Mouse (Mus musculus): Measurements from ENCODE around the gene Btn2a2. TPM values are rescaled to one million over a fixed set of nuclear protein-coding genes. Genes with fewer than 3 reads are reported as not detected.
A peak's percentile ranks its signal among the peaks of the same experiment; 100 is the strongest.

Gene Btn2a2
- polyA plus RNA-seq, 1 experiment from 2014 or later: 0.52 TPM

DNA sequence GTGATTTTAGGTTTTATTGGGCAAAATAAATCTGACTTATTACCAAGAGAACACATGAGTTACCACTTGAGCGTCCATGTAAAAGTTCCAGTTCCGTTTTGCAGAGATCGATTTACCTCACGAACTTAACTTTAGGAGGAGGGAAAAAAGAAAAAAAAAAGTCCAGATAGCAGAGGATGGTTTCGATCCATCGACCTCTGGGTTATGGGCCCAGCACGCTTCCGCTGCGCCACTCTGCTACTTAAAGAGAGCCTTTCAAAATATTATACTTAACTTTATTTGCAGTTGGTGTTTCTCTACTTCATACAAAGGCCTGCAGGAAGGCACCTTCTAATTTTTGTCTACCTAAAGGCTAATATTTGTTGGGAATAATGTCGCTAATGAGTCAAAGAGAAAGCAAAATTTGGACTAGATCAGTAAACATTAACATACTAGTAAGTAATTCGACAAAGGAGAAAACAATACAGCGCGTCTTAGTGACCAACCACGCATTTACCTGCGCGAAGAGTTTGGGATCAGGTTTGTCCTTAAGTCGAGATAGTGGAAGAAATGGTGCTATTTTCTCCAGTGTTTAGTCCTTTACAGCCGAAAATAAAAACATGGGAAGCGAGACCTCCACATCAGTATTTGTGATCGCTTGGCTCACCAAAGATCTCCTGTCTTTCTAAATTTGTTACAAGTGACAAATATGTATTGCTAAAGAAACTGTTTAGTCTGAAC, 41.7 kb upstream of the Btn2a2 start:
- DNase-seq (ENCODE audit: extremely low spot score, low spot score): peak; percentile 49
- Histone ChIP-seq H3K36me3 (replicated peaks) (no peaks in the 10 kb centered on the region), H3K27ac (peak overlapping the region; percentile 92), H3K9me3 (no peaks in the 10 kb centered on the region), H3K4me3 (peak overlapping the region; percentile 54), H3K27me3 (ENCODE audit: poor library complexity, severe bottlenecking) (no peaks in the 10 kb centered on the region), H3K4me1 (peaks cover 47% of the 10 kb centered on the region)
- WGBS: under 1% methylated on average over 20 of the region's 20 CpGs

DNA sequence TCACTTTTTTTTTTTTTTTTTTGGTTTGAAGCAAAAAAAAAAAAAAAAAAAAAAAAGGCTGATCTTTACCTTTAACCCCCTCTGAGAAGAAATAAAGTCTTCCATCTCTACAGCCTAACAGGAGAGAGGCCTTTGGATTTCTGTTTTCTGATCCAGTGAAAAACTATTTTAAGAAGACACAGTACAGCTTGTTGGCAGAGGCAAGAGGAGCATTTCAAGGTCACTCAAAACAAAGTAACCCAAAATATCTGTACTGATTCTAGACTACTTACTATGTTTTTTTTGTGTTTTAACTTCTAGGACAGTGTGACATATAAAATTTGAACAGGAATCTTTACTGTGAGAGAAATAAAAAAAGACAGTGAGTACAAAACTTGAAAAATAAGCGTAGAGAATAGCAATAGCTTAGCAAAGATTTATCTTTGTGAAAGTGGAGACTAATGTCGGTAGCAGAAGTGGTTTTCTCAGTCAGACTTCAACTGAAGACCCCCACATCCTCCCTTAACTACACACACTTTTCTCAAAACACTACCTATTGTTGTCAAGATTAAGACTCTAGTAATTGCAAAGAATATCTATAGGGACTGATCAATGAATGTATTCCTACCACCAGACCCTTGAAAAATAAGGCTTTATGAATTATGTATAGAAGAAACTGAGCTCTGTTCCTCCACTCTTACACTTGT, 41.0 kb upstream of the Btn2a2 start:
- H3K27ac ChIP-seq: peak overlapping the region; percentile 92
- H3K36me3 ChIP-seq (replicated peaks): no peaks in the 10 kb centered on the region
- peaks cover 52% of the 10 kb centered on the region for H3K4me1 ChIP-seq
- H3K4me3 ChIP-seq: peak overlapping the region; percentile 54
- H3K27me3 ChIP-seq (ENCODE audit: poor library complexity, severe bottlenecking): no peaks in the 10 kb centered on the region
- DNase-seq (ENCODE audit: extremely low spot score, low spot score): no peak
- no peaks in the 10 kb centered on the region for H3K9me3 ChIP-seq
- WGBS: 50% methylated on average over 2 of the region's 2 CpGs

DNA sequence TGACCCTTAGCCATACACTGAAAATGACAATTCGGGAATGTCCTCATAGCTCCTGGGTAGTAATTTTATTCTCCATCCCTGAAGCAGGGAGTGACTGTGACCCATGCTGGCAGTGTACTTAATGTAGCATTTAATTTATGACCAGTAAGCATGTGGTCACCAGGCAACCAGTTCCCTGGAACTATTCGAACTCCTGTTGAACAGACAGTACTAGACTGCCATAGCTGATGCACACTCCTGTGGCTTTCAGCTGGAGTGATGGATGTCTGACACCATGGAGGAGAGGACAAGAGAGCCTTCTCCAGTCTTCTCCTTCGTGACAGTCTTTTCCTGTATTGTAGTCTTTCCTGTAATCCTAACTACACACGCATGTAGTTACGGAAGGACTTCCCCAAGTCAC, 40.3 kb upstream of the Btn2a2 start:
- Histone ChIP-seq H3K9me3 (no peaks in the 10 kb centered on the region), H3K27ac (peak overlapping the region; percentile 65; the same call in 1 of the 2 replicates), H3K4me3 (peak overlapping the region; percentile 54), H3K27me3 (ENCODE audit: poor library complexity, severe bottlenecking) (no peaks in the 10 kb centered on the region), H3K36me3 (replicated peaks) (no peaks in the 10 kb centered on the region), H3K4me1 (peaks cover 52% of the 10 kb centered on the region)
- no peak for DNase-seq (ENCODE audit: extremely low spot score, low spot score)
- 91% methylated on average over 5 of the region's 5 CpGs for WGBS

DNA sequence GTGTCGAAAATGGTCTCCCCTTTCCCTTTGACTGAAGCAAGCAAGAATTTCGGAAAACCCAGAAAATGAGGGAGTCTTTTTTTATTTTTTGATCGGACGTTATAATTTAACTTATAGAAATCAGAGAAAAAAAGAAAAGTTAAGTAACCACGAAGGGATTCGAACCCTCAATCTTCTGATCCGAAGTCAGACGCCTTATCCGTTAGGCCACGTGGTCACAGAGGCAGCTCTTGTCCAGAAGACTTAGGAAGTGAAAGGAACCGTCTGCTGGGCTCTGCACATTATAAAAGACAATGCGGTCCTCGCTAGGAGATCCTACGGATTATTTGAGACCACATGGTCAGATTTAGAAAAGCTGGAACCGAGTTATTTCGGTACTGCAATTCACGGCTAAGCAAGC, 37.7 kb upstream of the Btn2a2 start:
- H3K4me3 ChIP-seq: peak overlapping the region; percentile 52
- no peaks in the 10 kb centered on the region for H3K9me3 ChIP-seq
- no peaks in the 10 kb centered on the region for H3K27me3 ChIP-seq (ENCODE audit: poor library complexity, severe bottlenecking)
- H3K36me3 ChIP-seq (replicated peaks): no peaks in the 10 kb centered on the region
- peak; percentile 91 for DNase-seq (ENCODE audit: extremely low spot score, low spot score)
- WGBS: under 1% methylated on average over 17 of the region's 17 CpGs
- H3K27ac ChIP-seq: peak overlapping the region; percentile 83
- H3K4me1 ChIP-seq: peaks cover 39% of the 10 kb centered on the region

DNA sequence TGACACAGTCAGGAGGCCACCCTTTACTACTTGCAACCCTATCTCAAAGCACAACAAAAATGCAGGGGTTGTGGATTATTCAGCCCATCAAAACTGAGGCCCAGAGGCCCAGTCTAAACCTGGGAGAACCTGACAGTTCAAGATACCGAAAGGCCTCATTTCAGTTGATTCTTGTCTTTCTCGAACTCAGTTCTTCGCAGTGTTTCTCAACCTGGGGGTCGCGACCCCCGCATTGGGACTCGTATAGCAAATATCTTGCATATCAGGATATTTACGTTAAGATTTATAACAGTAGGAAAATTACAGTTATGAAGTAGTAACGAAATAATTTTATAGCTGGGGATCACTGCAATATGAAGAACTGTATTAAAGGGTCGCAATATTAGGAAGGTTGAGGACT, 37.2 kb upstream of the Btn2a2 start:
- H3K9me3 ChIP-seq: no peaks in the 10 kb centered on the region
- H3K4me3 ChIP-seq: peak overlapping the region; percentile 52
- no peaks in the 10 kb centered on the region for H3K27me3 ChIP-seq (ENCODE audit: poor library complexity, severe bottlenecking)
- no peak for DNase-seq (ENCODE audit: extremely low spot score, low spot score)
- peak overlapping the region; percentile 52; the same call in 1 of the 2 replicates for H3K27ac ChIP-seq
- H3K4me1 ChIP-seq: peaks cover 42% of the 10 kb centered on the region
- H3K36me3 ChIP-seq (replicated peaks): no peaks in the 10 kb centered on the region
- 4% methylated on average over 10 of the region's 10 CpGs for WGBS

DNA sequence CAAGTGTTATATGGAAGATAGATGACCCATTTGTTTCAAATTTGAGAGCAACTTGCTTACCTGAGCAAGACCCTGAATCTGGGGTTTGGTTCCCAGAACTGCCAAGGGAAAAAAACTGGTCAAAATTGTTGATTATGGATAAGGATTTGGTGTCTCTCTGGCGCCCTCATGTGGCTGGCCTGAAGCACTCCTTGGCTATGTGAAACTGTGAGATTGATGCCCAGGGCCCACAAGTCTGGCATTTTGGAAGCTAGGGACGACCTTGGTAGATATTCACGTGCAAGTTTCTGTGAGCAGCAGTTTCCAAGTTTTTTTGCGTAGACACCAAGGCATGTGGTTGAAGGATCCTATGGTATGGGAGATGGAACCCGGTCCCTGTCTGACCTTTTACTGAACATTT, 36.0 kb upstream of the Btn2a2 start:
- no peaks in the 10 kb centered on the region for H3K36me3 ChIP-seq (replicated peaks)
- no peaks in the 10 kb centered on the region for H3K9me3 ChIP-seq
- 8% methylated on average over 5 of the region's 5 CpGs for WGBS
- peak overlapping the region; percentile 52 for H3K4me3 ChIP-seq
- H3K27ac ChIP-seq: no peak overlapping the region
- peak; percentile 82 for DNase-seq (ENCODE audit: extremely low spot score, low spot score)
- peaks cover 46% of the 10 kb centered on the region for H3K4me1 ChIP-seq
- no peaks in the 10 kb centered on the region for H3K27me3 ChIP-seq (ENCODE audit: poor library complexity, severe bottlenecking)

DNA sequence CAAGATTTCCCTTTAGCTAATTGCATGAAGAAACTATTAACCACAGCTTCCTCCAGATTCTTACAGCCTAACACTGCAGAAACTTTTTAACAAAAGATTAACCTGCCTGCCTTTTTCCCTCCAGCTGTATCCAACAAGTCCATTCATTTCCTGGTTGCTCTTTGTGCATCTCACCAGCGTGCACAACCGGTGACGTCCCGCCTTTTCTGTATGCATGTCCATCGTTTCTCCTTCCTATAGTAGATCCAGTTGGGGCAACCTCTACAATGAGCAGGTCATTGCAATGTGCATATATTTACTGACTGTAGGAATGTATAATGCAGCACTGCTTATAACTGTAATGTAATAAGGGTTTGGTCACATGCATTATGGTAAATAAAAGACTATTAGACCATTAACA, 35.3 kb upstream of the Btn2a2 start:
- H3K27ac ChIP-seq: no peak overlapping the region
- H3K4me1 ChIP-seq: peaks cover 39% of the 10 kb centered on the region
- no peaks in the 10 kb centered on the region for H3K27me3 ChIP-seq (ENCODE audit: poor library complexity, severe bottlenecking)
- H3K9me3 ChIP-seq: no peaks in the 10 kb centered on the region
- H3K36me3 ChIP-seq (replicated peaks): no peaks in the 10 kb centered on the region
- no peak overlapping the region for H3K4me3 ChIP-seq
- WGBS: 64% methylated on average over 5 of the region's 5 CpGs
- no peak for DNase-seq (ENCODE audit: extremely low spot score, low spot score)

DNA sequence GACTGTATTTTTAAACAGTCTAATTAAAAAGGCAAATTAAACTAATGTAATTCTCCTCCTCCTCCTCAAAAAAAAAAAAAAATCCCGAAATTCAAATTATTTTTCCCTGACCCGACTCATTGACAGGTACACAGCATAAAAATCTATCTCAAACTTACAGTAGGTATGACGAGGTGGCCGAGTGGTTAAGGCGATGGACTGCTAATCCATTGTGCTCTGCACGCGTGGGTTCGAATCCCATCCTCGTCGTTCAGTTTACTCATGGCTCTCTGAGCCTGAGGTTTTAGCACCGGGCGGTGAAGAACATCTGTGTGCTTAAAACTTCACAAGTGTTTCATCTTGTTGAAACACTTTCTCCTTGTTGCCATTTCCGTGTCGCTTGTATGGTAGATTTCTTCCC, 33.0 kb upstream of the Btn2a2 start:
- under 1% methylated on average over 14 of the region's 14 CpGs for WGBS
- H3K27ac ChIP-seq: no peak overlapping the region
- H3K4me3 ChIP-seq: peak overlapping the region; percentile 30
- peaks cover 29% of the 10 kb centered on the region for H3K4me1 ChIP-seq
- no peaks in the 10 kb centered on the region for H3K36me3 ChIP-seq (replicated peaks)
- no peaks in the 10 kb centered on the region for H3K9me3 ChIP-seq
- H3K27me3 ChIP-seq (ENCODE audit: poor library complexity, severe bottlenecking): no peaks in the 10 kb centered on the region
- DNase-seq (ENCODE audit: extremely low spot score, low spot score): peak; percentile 75

DNA sequence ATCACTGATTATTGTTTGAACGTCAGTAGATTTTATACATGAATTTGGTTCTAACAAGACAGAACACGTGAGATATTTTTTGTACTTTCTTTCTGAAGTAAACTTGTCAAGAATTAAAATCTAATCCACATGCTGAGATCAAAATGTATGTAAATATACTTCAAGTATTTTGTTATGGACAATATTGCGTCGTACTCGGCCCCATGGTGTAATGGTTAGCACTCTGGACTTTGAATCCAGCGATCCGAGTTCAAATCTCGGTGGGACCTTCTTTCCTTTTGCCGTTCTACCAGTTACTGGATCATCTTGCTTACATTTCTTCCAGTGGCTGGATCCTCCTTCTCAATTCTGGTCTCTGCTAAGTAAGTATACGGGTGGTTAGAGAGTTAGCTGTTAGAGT, 30.8 kb upstream of the Btn2a2 start:
- peak; percentile 76 for DNase-seq (ENCODE audit: extremely low spot score, low spot score)
- WGBS: 0% methylated on average over 10 of the region's 10 CpGs
- peaks cover 23% of the 10 kb centered on the region for H3K4me1 ChIP-seq
- no peaks in the 10 kb centered on the region for H3K9me3 ChIP-seq
- H3K36me3 ChIP-seq (replicated peaks): no peaks in the 10 kb centered on the region
- H3K4me3 ChIP-seq: peak overlapping the region; percentile 59
- no peaks in the 10 kb centered on the region for H3K27me3 ChIP-seq (ENCODE audit: poor library complexity, severe bottlenecking)
- H3K27ac ChIP-seq: no peak overlapping the region

DNA sequence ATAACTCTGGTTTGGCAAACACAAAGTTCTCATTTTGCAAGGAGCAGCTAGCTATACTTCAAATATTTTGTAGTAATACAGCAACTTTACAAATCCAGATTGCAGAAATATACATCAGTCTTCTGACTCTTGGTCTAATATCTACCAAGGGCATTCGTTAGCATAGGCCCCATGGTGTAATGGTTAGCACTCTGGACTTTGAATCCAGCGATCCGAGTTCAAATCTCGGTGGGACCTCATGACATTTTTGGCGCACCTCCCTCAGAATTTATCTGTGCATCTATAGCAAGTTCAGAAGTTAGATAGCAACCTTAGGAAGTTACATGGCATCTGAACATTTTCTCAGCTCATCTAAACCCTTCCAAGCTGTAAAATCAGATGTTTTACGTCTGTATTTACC, 30.2 kb upstream of the Btn2a2 start:
- peaks cover 23% of the 10 kb centered on the region for H3K4me1 ChIP-seq
- WGBS: under 1% methylated on average over 6 of the region's 6 CpGs
- peak overlapping the region; percentile 59 for H3K4me3 ChIP-seq
- no peaks in the 10 kb centered on the region for H3K9me3 ChIP-seq
- no peaks in the 10 kb centered on the region for H3K27me3 ChIP-seq (ENCODE audit: poor library complexity, severe bottlenecking)
- no peaks in the 10 kb centered on the region for H3K36me3 ChIP-seq (replicated peaks)
- no peak overlapping the region for H3K27ac ChIP-seq
- peak; percentile 78 for DNase-seq (ENCODE audit: extremely low spot score, low spot score)

DNA sequence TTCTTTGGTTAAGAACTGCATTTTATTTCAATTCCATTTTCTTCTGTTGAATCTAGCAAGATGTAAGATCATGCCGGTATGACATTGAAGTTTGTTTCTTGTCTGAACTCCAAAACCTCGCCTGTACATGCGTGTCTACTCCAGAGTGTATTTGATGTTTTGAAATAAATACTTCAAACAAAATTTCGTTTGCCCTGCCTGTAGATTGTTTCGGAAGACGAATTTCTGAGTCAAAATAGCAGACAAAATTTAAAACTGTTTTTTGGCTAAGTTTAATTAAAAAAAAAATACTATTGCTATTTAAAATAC, 29.6 kb upstream of the Btn2a2 start:
- Histone ChIP-seq H3K4me3 (peak overlapping the region; percentile 59), H3K4me1 (peaks cover 23% of the 10 kb centered on the region), H3K36me3 (replicated peaks) (no peaks in the 10 kb centered on the region), H3K27ac (no peak overlapping the region), H3K9me3 (no peaks in the 10 kb centered on the region), H3K27me3 (ENCODE audit: poor library complexity, severe bottlenecking) (no peaks in the 10 kb centered on the region)
- no peak for DNase-seq (ENCODE audit: extremely low spot score, low spot score)
- WGBS: under 1% methylated on average over 6 of the region's 6 CpGs

DNA sequence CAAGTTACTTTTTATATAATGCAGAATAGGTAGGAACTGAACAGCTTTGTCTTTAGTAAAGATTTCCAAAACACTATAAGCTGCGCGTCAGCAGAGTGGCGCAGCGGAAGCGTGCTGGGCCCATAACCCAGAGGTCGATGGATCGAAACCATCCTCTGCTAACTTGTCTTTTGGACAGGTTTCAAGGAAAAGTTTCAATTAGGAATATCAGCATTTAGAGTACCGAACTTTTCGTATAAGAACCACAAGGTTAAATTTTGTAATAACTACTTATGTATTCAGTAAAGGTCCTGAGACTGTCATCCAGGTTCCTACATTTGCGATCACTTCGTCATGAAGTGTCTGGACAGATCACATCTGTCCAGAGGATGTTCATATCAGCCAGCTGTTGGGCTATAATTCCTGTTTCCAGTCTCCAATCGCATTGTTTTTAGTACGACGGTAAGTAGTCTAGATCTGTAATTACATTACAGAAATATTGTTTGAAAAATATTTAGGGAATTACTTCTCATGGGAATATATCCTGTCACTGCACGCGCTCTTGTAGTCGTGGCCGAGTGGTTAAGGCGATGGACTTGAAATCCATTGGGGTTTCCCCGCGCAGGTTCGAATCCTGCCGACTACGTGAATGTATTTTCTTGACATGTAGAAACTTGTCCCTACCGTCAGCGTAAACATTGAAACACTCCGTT, 29.1 kb upstream of the Btn2a2 start:
- peak overlapping the region; percentile 59 for H3K4me3 ChIP-seq
- no peak overlapping the region for H3K27ac ChIP-seq
- H3K4me1 ChIP-seq: peaks cover 23% of the 10 kb centered on the region
- DNase-seq (ENCODE audit: extremely low spot score, low spot score): peak; percentile 86
- no peaks in the 10 kb centered on the region for H3K36me3 ChIP-seq (replicated peaks)
- WGBS: under 1% methylated on average over 27 of the region's 27 CpGs
- no peaks in the 10 kb centered on the region for H3K27me3 ChIP-seq (ENCODE audit: poor library complexity, severe bottlenecking)
- no peaks in the 10 kb centered on the region for H3K9me3 ChIP-seq

Measured in forebrain, embryonic 10.5 days (tissue).